Mouse (Mus musculus) ES-Bruce4 (cell line): ENCODE measurements around the gene Cd302. TPM values are rescaled to one million over a fixed set of nuclear protein-coding genes. Genes with fewer than 3 reads are reported as not detected.
A peak's percentile ranks its signal among the peaks of the same experiment; 100 is the strongest.

Experiments used
- H3K27ac ChIP-seq: 2 replicates; pipeline ENCODE4 v1.5.1; 2012; ENCODE audit warnings: low read length, inconsistent platforms; ENCODE audit not compliant: insufficient read depth
- H3K27me3 ChIP-seq: 2 replicates; pipeline ENCODE4 v1.6.1; 2012; ENCODE audit warnings: mild to moderate bottlenecking, low read length, inconsistent platforms; ENCODE audit not compliant: control insufficient read depth, poor library complexity, insufficient read depth, severe bottlenecking
- H3K36me3 ChIP-seq: 2 replicates; pipeline ENCODE4 v1.6.1; 2012; ENCODE audit warnings: inconsistent platforms, mild to moderate bottlenecking, low read length, moderate library complexity; ENCODE audit not compliant: control insufficient read depth, poor library complexity, insufficient read depth, severe bottlenecking
- H3K4me1 ChIP-seq: one replicate; pipeline ENCODE4 v1.8.1; 2011; ENCODE audit warnings: low read length; ENCODE audit not compliant: control insufficient read depth, insufficient read depth
- H3K4me3 ChIP-seq: 2 replicates; pipeline ENCODE4 v1.5.1; 2011; ENCODE audit warnings: low read depth, mild to moderate bottlenecking, low read length
- H3K9ac ChIP-seq: 2 replicates; pipeline ENCODE4 v1.6.1; 2012; ENCODE audit warnings: low read depth, mild to moderate bottlenecking, inconsistent platforms; ENCODE audit not compliant: poor library complexity, severe bottlenecking
- H3K9me3 ChIP-seq: replicated peaks from 2 replicates; pipeline ENCODE4 v1.6.1; 2012; ENCODE audit warnings: mild to moderate bottlenecking, low read length, inconsistent platforms; ENCODE audit not compliant: control insufficient read depth, poor library complexity, insufficient read depth, severe bottlenecking
- CTCF ChIP-seq: IDR thresholded peaks from one replicate; pipeline ENCODE4 v1.8.1; 2011; ENCODE audit warnings: low read depth, low read length
- EP300 ChIP-seq: IDR thresholded peaks from 2 replicates; pipeline ENCODE4 v1.6.1; 2011; ENCODE audit warnings: low read depth, low read length; ENCODE audit not compliant: insufficient read depth
- POLR2A ChIP-seq: IDR thresholded peaks from one replicate; pipeline ENCODE4 v1.8.1; 2011; ENCODE audit warnings: low read length; ENCODE audit not compliant: insufficient read depth
- polyA plus RNA-seq: library from polyadenylated mRNA; stranded (reverse); fragments of >200 nt; gene quantifications from 2 replicates; pipeline ENCODE4 v1.2.4, GENCODE M21; 2011; ENCODE audit warnings: low read depth; ENCODE audit not compliant: missing spikeins, insufficient read depth, insufficient read length

Cd302 gene
- polyA plus RNA-seq, 1 experiment, result 2.8 TPM

DNA sequence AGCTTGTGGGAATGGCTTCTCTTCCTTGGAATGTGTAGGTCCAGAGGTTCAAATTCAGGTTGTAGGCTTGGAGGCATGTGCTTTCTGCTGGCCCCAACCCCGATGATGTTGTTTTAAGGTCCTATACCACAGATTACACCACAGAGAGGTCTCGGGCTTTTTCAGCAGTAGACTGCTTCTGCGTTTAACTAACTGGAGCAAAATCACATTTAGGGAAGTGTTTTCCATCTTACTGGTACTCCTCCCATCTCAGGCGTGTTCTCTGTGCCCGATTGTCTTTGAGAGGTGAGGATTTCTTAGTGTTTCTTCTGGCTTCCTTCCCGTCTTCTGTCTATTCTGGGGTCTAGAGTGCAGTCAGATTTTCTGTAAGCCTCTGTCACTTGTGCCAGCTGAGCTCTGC lies 66.7 kb downstream of the Cd302 start:
- no peak overlapping the region for H3K9ac ChIP-seq
- H3K27me3 ChIP-seq, result no peaks in the 10 kb centered on the region
- no peaks in the 10 kb centered on the region for H3K4me1 ChIP-seq
- TF ChIP-seq POLR2A, result no peak
- TF ChIP-seq EP300, result no peak
- no peak for TF ChIP-seq CTCF
- peaks cover 16% of the 10 kb centered on the region for H3K36me3 ChIP-seq
- H3K27ac ChIP-seq, result no peak overlapping the region; the same call in 1 of the 2 replicates
- H3K9me3 ChIP-seq, result no peaks in the 10 kb centered on the region
- H3K4me3 ChIP-seq, result no peak overlapping the region

DNA sequence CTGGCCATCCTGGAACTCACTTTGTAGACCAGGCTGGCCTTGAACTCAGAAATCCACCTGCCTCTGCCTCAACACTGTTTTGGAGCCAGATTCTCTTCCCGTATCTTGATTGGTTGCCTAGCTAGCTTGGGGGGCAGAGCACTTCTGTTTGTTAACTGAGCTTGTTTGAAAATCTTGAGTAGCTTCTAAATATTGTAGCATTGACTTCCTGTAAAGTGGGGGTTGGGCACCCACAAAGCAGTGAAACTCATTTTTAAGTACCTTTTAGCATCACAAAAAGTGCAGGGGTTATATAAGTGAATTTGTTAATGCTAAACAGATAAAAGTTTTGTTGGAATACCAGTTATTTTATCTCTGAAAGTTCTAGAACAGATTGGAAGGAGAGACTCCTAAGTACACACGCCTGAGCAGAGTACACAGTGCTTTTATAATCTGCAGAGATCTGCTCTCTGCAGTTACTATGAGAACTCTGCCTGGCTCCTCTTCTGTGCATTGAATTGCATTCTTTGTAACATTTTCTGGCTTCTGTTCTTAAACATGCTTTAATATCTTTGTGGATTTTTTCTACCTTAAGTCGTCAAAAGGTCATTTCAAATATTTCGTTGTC lies 67.6 kb downstream of the Cd302 start:
- no peak overlapping the region for H3K27ac ChIP-seq
- peaks cover 15% of the 10 kb centered on the region for H3K36me3 ChIP-seq
- H3K9me3 ChIP-seq, result no peaks in the 10 kb centered on the region
- H3K27me3 ChIP-seq, result no peaks in the 10 kb centered on the region
- no peak overlapping the region for H3K9ac ChIP-seq
- TF ChIP-seq CTCF (no peak), POLR2A (no peak), EP300 (no peak)
- no peak overlapping the region for H3K4me3 ChIP-seq
- H3K4me1 ChIP-seq, result no peaks in the 10 kb centered on the region

DNA sequence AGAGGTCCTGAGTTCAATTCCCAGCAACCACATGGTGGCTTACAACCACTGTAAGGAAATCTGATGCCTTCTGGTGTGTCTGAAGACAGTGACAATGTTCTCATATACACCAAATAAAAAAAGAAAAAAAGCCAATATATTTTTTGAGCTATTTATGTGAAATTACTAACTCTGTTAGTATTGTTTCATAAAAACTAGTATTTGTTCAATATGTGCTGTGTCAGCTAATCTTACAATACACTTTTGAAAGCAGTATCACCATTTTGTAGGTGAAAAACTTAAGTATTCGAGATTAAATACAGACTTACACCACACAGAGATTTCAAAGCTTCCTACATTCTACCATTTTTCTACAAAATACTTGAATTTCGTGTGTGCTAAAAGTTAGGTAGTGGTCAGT lies 69.6 kb downstream of the Cd302 start:
- Histone ChIP-seq H3K27ac (no peak overlapping the region), H3K27me3 (no peaks in the 10 kb centered on the region), H3K9ac (no peak overlapping the region), H3K4me3 (no peak overlapping the region), H3K9me3 (no peaks in the 10 kb centered on the region), H3K4me1 (no peaks in the 10 kb centered on the region), H3K36me3 (peaks cover 21% of the 10 kb centered on the region)
- TF ChIP-seq CTCF (no peak), POLR2A (no peak), EP300 (no peak)

DNA sequence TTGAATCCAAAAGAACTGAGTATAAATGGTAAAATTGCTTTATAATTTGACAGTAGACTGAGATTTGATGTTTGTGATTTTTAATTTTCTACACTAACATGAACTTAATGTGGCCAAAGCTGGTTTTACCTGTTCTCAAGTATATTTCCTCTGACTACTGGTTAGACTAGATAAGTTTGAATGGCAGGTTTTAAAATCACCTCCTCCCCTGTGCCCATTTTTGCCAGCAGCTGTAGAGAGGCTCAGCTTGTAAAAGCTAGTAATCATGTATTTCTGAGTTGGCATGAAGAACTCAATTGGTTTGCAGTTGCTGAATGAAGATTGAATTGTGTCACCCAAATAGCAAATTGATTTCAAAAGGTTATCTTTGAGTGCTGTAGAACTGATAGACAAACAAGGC lies 71.8 kb downstream of the Cd302 start:
- no peak overlapping the region for H3K4me3 ChIP-seq
- TF ChIP-seq EP300 (no peak), POLR2A (no peak), CTCF (no peak)
- no peak overlapping the region for H3K9ac ChIP-seq
- H3K27ac ChIP-seq, result no peak overlapping the region
- H3K4me1 ChIP-seq, result no peaks in the 10 kb centered on the region
- no peaks in the 10 kb centered on the region for H3K9me3 ChIP-seq
- peaks cover 17% of the 10 kb centered on the region for H3K36me3 ChIP-seq
- H3K27me3 ChIP-seq, result no peaks in the 10 kb centered on the region

DNA sequence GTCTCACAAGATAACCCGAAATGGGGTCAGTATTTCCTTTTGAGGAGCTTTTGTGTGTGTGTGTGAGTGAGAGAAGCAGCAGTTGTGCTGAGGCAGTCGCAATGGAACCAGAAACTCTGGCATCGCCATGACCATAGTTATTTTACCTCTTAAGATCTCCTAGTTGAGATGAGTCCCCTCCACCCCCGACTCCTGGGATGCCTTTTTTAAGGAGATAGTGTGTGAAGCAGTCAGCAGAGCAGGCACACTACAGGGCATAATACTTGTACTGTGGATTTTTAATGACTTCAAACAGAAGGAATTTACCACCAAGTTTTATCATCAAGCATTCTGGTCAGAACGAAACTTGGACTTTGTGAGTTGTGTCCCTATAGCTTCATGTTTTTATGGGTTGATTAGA lies 73.5 kb downstream of the Cd302 start:
- H3K27ac ChIP-seq, result no peak overlapping the region
- H3K36me3 ChIP-seq, result peaks cover 14% of the 10 kb centered on the region
- peak overlapping the region; percentile 93 for H3K9ac ChIP-seq
- peak overlapping the region; percentile 77 for H3K4me3 ChIP-seq
- H3K27me3 ChIP-seq, result no peaks in the 10 kb centered on the region
- no peaks in the 10 kb centered on the region for H3K4me1 ChIP-seq
- TF ChIP-seq EP300 (no peak), POLR2A (no peak), CTCF (no peak)
- no peaks in the 10 kb centered on the region for H3K9me3 ChIP-seq

DNA sequence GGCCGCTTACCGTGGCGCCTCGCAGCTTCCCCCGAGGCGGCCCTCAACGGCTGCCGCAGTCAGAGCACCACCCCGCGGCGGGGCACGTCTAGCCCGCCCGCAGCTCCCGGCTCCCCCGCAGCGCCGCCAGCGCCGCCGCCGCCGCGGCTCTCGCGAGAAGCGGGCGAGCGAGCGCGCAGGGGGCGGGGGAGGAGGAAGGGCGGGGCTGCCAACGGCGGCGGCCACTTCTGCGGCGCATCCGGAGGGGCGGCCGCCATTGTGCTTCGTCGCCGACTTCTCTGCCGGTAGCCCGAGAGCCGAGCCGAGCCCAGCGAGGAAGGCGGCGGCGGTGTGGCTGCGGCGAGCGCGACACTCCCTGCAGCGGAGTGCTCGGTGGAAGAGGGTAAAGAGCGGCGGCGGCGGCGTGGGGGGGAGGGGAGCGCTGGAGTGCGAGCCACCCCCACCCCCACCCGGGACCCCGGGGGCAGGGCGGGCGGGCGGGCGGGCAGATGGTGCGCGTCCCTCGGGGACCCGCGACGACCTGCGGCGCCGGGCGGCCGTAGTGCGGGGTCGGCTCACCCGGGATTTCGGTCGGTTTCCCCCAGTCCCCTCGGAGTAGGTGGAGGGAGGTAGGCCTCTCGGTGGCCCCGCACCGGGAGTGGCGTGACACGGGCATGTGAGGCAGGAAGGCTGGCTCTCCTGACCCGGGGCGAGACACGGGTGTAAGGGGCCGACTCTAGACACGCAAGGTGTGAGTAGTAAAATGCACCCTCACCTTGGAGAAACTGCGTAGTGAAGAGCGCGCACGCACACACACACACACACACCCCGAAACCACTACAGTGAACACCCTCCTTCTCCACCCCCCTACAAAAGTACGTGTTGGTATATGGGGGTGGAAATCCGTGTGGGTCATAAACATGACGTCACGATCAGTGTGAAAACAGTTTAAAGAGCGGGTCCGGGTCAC lies 74.3 kb downstream of the Cd302 start, which contains the start of the genes Baz2b and March7:
Gene Baz2b (minus strand): TSS at position 137 of the 949 bp plus-strand sequence.
Gene March7 (plus strand): TSS at position 185 of the 949 bp plus-strand sequence.
- no peaks in the 10 kb centered on the region for H3K4me1 ChIP-seq
- peaks cover 11% of the 10 kb centered on the region for H3K36me3 ChIP-seq
- no peaks in the 10 kb centered on the region for H3K27me3 ChIP-seq
- H3K27ac ChIP-seq, result 0 out of 2 replicates have a peak within 1 kb of the TSS, but pooled peaks have one; percentile 0
- no peak for TF ChIP-seq EP300
- TF ChIP-seq POLR2A, result no peak
- TF ChIP-seq CTCF, result no peak
- no peaks in the 10 kb centered on the region for H3K9me3 ChIP-seq
- H3K4me3 ChIP-seq, result peak within 1 kb of the TSS; percentile 92
- peak within 1 kb of the TSS; percentile 93 for H3K9ac ChIP-seq
